In the genomic region with DNA sequence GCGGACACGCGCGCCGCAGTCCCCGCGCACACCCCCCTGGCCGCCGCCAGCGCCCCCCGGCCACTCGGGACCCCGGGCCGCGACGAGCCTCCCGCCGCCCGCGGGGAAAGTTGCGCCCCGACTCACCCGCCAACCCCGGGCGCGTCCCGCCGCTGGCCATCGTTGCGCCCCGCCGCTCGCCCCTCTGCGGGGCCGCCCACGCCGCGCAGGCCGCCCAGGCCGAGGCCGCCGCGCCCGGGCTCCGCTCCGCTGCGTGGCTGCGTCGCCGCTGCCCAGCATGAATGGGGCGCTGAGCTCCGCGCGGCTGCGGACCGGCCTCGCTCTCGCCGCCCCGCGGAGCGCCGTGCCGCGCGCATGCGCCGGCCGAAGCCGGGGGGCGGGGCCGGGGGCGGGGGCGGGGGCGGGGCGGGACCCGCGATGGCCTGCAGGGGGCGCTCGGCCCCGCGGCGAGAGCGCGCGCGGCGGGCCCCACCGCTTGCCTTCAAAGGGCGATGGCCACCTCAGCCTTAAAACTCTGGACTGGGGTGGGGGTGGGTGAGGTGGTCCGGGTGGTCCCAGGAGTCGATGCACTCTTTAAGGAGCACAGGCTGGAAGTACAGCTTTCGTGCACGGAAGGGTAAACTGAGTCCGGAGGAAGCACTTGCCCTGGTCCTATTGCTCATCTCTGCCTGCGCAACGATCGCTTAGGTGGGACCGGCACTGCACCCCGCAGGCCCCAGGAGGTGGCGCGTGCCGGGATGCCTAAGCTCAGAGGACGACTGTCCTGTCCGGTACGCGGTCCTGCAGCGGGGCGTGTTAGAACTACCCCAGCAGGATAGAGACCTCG, we compare ENCODE assay signal across 8 mouse cellular contexts. TPM values are rescaled to one million over a fixed set of nuclear protein-coding genes. Genes with fewer than 3 reads are reported as not detected.
A peak's percentile ranks its signal among the peaks of the same experiment; 100 is the strongest.
DNase-seq lines count a peak whose midpoint lies in the region; ATAC-seq and TF ChIP-seq lines count a peak whose summit lies in the region.

A gene (minus strand): TSS at position 340 of the 826 bp plus-strand sequence.

- ATAC-seq in embryonic facial prominence, embryonic 15.5 days (ENCODE audit: insufficient number of reproducible peaks, low FRiP score, low TSS enrichment, low read depth): peak; percentile 80
- ATAC-seq in kidney, embryonic 14.5 days (ENCODE audit: low FRiP score, low TSS enrichment): peak; percentile 85
- ATAC-seq in liver, embryonic 13.5 days (ENCODE audit: low read depth): peak; percentile 67
- peak; percentile 80 for ATAC-seq in neural tube, embryonic 11.5 days (ENCODE audit: insufficient read depth, low FRiP score, low TSS enrichment)

- peak within 1 kb of the TSS; percentile 94 for H3K4me3 ChIP-seq in ES-Bruce4 (ENCODE audit: low read depth, low read length)
- H3K4me3 ChIP-seq in embryonic facial prominence, embryonic 15.5 days (replicated peaks): peak within 1 kb of the TSS; percentile 99
- H3K4me3 ChIP-seq in heart, embryonic 10.5 days: peak within 1 kb of the TSS; percentile 84
- H3K4me3 ChIP-seq in kidney, embryonic 14.5 days (ENCODE audit: low read length): peak within 1 kb of the TSS; percentile 98
- H3K4me3 ChIP-seq in liver, embryonic 13.5 days (replicated peaks): peak within 1 kb of the TSS; percentile 73
- peak within 1 kb of the TSS; percentile 98 for H3K4me3 ChIP-seq in neural tube, embryonic 11.5 days (ENCODE audit: low read depth, low read length)

- peak within 1 kb of the TSS; percentile 97 for H3K9ac ChIP-seq in ES-Bruce4 (ENCODE audit: low read depth, poor library complexity, severe bottlenecking)
- peak within 1 kb of the TSS; percentile 92 for H3K9ac ChIP-seq in embryonic facial prominence, embryonic 15.5 days
- H3K9ac ChIP-seq in kidney, embryonic 14.5 days (ENCODE audit: low read depth, low read length): peak within 1 kb of the TSS; percentile 95
- peak within 1 kb of the TSS; percentile 80 for H3K9ac ChIP-seq in liver, embryonic 13.5 days
- peak within 1 kb of the TSS; percentile 96 for H3K9ac ChIP-seq in neural tube, embryonic 11.5 days (ENCODE audit: low read length)

- no peak within 1 kb of the TSS for H3K27ac ChIP-seq in ES-Bruce4 (ENCODE audit: insufficient read depth, low read length)
- peak within 1 kb of the TSS; percentile 82 for H3K27ac ChIP-seq in embryonic facial prominence, embryonic 15.5 days (replicated peaks)
- peak within 1 kb of the TSS; percentile 95 for H3K27ac ChIP-seq in heart, embryonic 10.5 days
- peak within 1 kb of the TSS; percentile 43; the same call in 1 of the 2 replicates for H3K27ac ChIP-seq in kidney, embryonic 14.5 days (ENCODE audit: low read depth, low read length)
- H3K27ac ChIP-seq in liver, embryonic 13.5 days: no peak within 1 kb of the TSS
- peak within 1 kb of the TSS; percentile 63; the same call in 1 of the 2 replicates for H3K27ac ChIP-seq in neural tube, embryonic 11.5 days (ENCODE audit: low read depth, low read length)

- H3K4me1 ChIP-seq in ES-Bruce4 (ENCODE audit: control insufficient read depth, insufficient read depth, low read length): peaks cover 3% of the 10 kb centered on the region
- peaks cover 47% of the 10 kb centered on the region for H3K4me1 ChIP-seq in embryonic facial prominence, embryonic 15.5 days
- H3K4me1 ChIP-seq in heart, embryonic 10.5 days: peaks cover 35% of the 10 kb centered on the region
- peaks cover 29% of the 10 kb centered on the region for H3K4me1 ChIP-seq in kidney, embryonic 14.5 days (ENCODE audit: control insufficient read depth, insufficient read depth, low read length)
- peaks cover 41% of the 10 kb centered on the region for H3K4me1 ChIP-seq in liver, embryonic 13.5 days (replicated peaks)
- H3K4me1 ChIP-seq in neural tube, embryonic 11.5 days (ENCODE audit: control insufficient read depth, insufficient read depth, low read length): peaks cover 24% of the 10 kb centered on the region

- no peak for TF ChIP-seq EP300 in ES-Bruce4 (IDR thresholded peaks at IDR 0.05; ENCODE audit: insufficient read depth, low read depth, low read length)

- peak within 1 kb of the TSS; percentile 94 for H3K4me2 ChIP-seq in embryonic facial prominence, embryonic 15.5 days (replicated peaks)
- peak within 1 kb of the TSS; percentile 87 for H3K4me2 ChIP-seq in kidney, embryonic 14.5 days (replicated peaks; ENCODE audit: low read depth, low read length)
- peak within 1 kb of the TSS; percentile 92 for H3K4me2 ChIP-seq in liver, embryonic 13.5 days
- H3K4me2 ChIP-seq in neural tube, embryonic 11.5 days (ENCODE audit: low read depth): peak within 1 kb of the TSS; percentile 76

- no peaks in the 10 kb centered on the region for H3K36me3 ChIP-seq in ES-Bruce4 (ENCODE audit: control insufficient read depth, insufficient read depth, low read length, poor library complexity, severe bottlenecking)
- no peaks in the 10 kb centered on the region for H3K36me3 ChIP-seq in embryonic facial prominence, embryonic 15.5 days
- 0 out of 2 replicates have a peak, but pooled peaks cover under 1% of the 10 kb centered on the region for H3K36me3 ChIP-seq in heart, embryonic 10.5 days
- no peaks in the 10 kb centered on the region for H3K36me3 ChIP-seq in kidney, embryonic 14.5 days (ENCODE audit: control insufficient read depth, insufficient read depth, low read length)
- no peaks in the 10 kb centered on the region for H3K36me3 ChIP-seq in liver, embryonic 13.5 days
- no peaks in the 10 kb centered on the region for H3K36me3 ChIP-seq in neural tube, embryonic 11.5 days (ENCODE audit: control insufficient read depth, insufficient read depth, low read length)

- H3K9me3 ChIP-seq in ES-Bruce4 (replicated peaks; ENCODE audit: control insufficient read depth, insufficient read depth, low read length, poor library complexity, severe bottlenecking): no peaks in the 10 kb centered on the region; the same call in 1 of the 2 replicates
- 0 out of 2 replicates have a peak, but pooled peaks cover 1% of the 10 kb centered on the region for H3K9me3 ChIP-seq in embryonic facial prominence, embryonic 15.5 days (replicated peaks)
- H3K9me3 ChIP-seq in heart, embryonic 10.5 days: no peaks in the 10 kb centered on the region
- H3K9me3 ChIP-seq in kidney, embryonic 14.5 days (ENCODE audit: control insufficient read depth, low read length): no peaks in the 10 kb centered on the region
- H3K9me3 ChIP-seq in liver, embryonic 13.5 days (replicated peaks): no peaks in the 10 kb centered on the region
- H3K9me3 ChIP-seq in neural tube, embryonic 11.5 days (ENCODE audit: control insufficient read depth, low read length): no peaks in the 10 kb centered on the region

- TF ChIP-seq CTCF in ES-Bruce4 (IDR thresholded peaks at IDR 0.05; ENCODE audit: low read depth, low read length): peak; percentile 18

- TF ChIP-seq POLR2A in ES-Bruce4 (IDR thresholded peaks at IDR 0.05; ENCODE audit: insufficient read depth, low read length): no peak

- WGBS in embryonic facial prominence, embryonic 15.5 days: under 1% methylated on average over 93 of the region's 110 CpGs
- WGBS in heart, embryonic 10.5 days: 4% methylated on average over 97 of the region's 110 CpGs
- WGBS in kidney, embryonic 14.5 days: under 1% methylated on average over 76 of the region's 110 CpGs
- WGBS in liver, embryonic 13.5 days (ENCODE audit: insufficient replicate concordance): 1% methylated on average over 79 of the region's 110 CpGs
- WGBS in neural tube, embryonic 11.5 days: under 1% methylated on average over 56 of the region's 110 CpGs

- no peaks in the 10 kb centered on the region for H3K27me3 ChIP-seq in ES-Bruce4 (ENCODE audit: control insufficient read depth, insufficient read depth, low read length, poor library complexity, severe bottlenecking)
- no peaks in the 10 kb centered on the region for H3K27me3 ChIP-seq in embryonic facial prominence, embryonic 15.5 days
- peaks cover 17% of the 10 kb centered on the region for H3K27me3 ChIP-seq in heart, embryonic 10.5 days (ENCODE audit: insufficient read depth, poor library complexity, severe bottlenecking)
- H3K27me3 ChIP-seq in kidney, embryonic 14.5 days (ENCODE audit: control insufficient read depth, insufficient read depth, low read length): no peaks in the 10 kb centered on the region
- H3K27me3 ChIP-seq in liver, embryonic 13.5 days: peaks cover 42% of the 10 kb centered on the region
- no peaks in the 10 kb centered on the region for H3K27me3 ChIP-seq in neural tube, embryonic 11.5 days (ENCODE audit: control insufficient read depth, insufficient read depth, low read length)

- DNase-seq in adrenal gland, postnatal 4 days (ENCODE audit: low spot score in 2 of 2): peak in 1 of 2 experiments; percentile 45
- DNase-seq in heart, embryonic 10.5 days (ENCODE audit: low spot score): no peak
- DNase-seq in liver, embryonic 13.5 days: peak; percentile 18
- peak; percentile 83 for DNase-seq in neural tube, embryonic 11.5 days (ENCODE audit: low spot score)
- DNase-seq in thymus, postnatal 0 days (ENCODE audit: low spot score): peak; percentile 66

RNA-seq across cellular contexts. Expression of the gene that starts here (rescaled TPM):
- 106 and 130 TPM in 2 replicates for polyA plus RNA-seq in ES-Bruce4 (2011; ENCODE audit: insufficient read depth, insufficient read length, low read depth, missing spikeins)
- 10 to 100 TPM; 67.4 to 77.6 TPM for total RNA-seq in adrenal gland, postnatal 4 days (2021)
- polyA plus RNA-seq in embryonic facial prominence, embryonic 15.5 days (2015; fragmentation: Nextera tagmentation; extraction: Ambion mirVana): 31.7 and 33.2 TPM in 2 replicates
- polyA plus RNA-seq in heart, embryonic 10.5 days (2016; fragmentation: Nextera tagmentation; extraction: Ambion mirVana): 11.3 and 14.3 TPM in 2 replicates
- polyA plus RNA-seq in kidney, embryonic 14.5 days (2014; fragmentation: Nextera tagmentation; extraction: Ambion mirVana): 15.4 and 28.0 TPM in 2 replicates
- polyA plus RNA-seq in liver, embryonic 13.5 days (2015; fragmentation: Nextera tagmentation; extraction: Ambion mirVana): 1.8 and 2.5 TPM in 2 replicates
- 32.8 and 38.3 TPM in 2 replicates for polyA plus RNA-seq in neural tube, embryonic 11.5 days (2014; fragmentation: Nextera tagmentation; extraction: Ambion mirVana)
- polyA plus RNA-seq in thymus, postnatal 0 days (2015; fragmentation: Nextera tagmentation; extraction: Ambion mirVana): 9.8 and 11.1 TPM in 2 replicates

Comparison
In these comparisons a context has a peak if more than half of its experiments do, and no peak if none do; other contexts are left out.
1. H3K27ac ChIP-seq: peak in embryonic facial prominence, embryonic 15.5 days (single experiment), heart, embryonic 10.5 days (single experiment), kidney, embryonic 14.5 days (single experiment) and neural tube, embryonic 11.5 days (single experiment); none in ES-Bruce4 (single experiment) and liver, embryonic 13.5 days (single experiment).
2. Peak in every context shown above with its lines, with median percentiles within 50 percentile points of each other: H3K4me3 ChIP-seq, H3K9ac ChIP-seq, ATAC-seq and H3K4me2 ChIP-seq.